Mouse (Mus musculus) forebrain, postnatal 0 days (tissue): ENCODE data around the gene Atp2b2. TPM values are rescaled to one million over a fixed set of nuclear protein-coding genes. Genes with fewer than 3 reads are reported as not detected.

ENCODE experiments used
- ATAC-seq: fragments of 200-750 bp; cut with Nextera tagmentation; 2 replicates; pipeline ENCODE4 v1.8.0; 2017; ENCODE audit warnings: mild to moderate bottlenecking, moderate library complexity
- DNase-seq: peaks from one replicate; pipeline ENCODE4 v3.0.0-alpha.2; 2015
- H3K27ac ChIP-seq: fragments of 300-500 bp; sonication (generic); 2 replicates; pipeline ENCODE4 v1.5.1; 2014; ENCODE audit warnings: low read depth, mild to moderate bottlenecking, antibody characterized with exemption, low read length, moderate library complexity, mixed read lengths
- H3K27me3 ChIP-seq: fragments of 300-500 bp; sonication (generic); 2 replicates; pipeline ENCODE4 v1.6.1; 2014; ENCODE audit warnings: mild to moderate bottlenecking, low read length, mixed read lengths; ENCODE audit not compliant: insufficient read depth
- H3K36me3 ChIP-seq: fragments of 300-500 bp; sonication (generic); 2 replicates; pipeline ENCODE4 v1.6.1; 2014; ENCODE audit warnings: mild to moderate bottlenecking, moderate library complexity; ENCODE audit not compliant: insufficient read depth
- H3K4me1 ChIP-seq: fragments of 300-500 bp; sonication (generic); 2 replicates; pipeline ENCODE4 v1.6.1; 2014; ENCODE audit warnings: antibody characterized with exemption; ENCODE audit not compliant: insufficient read depth
- H3K4me2 ChIP-seq: fragments of 300-500 bp; sonication (generic); 2 replicates; pipeline ENCODE4 v1.6.1; 2014; ENCODE audit warnings: low read depth, mild to moderate bottlenecking, moderate library complexity
- H3K4me3 ChIP-seq: fragments of 300-500 bp; sonication (generic); 2 replicates; pipeline ENCODE4 v1.5.1; 2014; ENCODE audit warnings: low read depth, low read length, mixed read lengths
- H3K9ac ChIP-seq: fragments of 300-500 bp; sonication (generic); 2 replicates; pipeline ENCODE4 v1.6.1; 2014; ENCODE audit warnings: mild to moderate bottlenecking
- H3K9me3 ChIP-seq: fragments of 300-500 bp; sonication (generic); 2 replicates; pipeline ENCODE4 v1.6.1; 2016; ENCODE audit warnings: low read length
- CTCF ChIP-seq: sonication (generic); IDR thresholded peaks from 2 replicates; pipeline ENCODE4 v1.5.1; 2016; ENCODE audit warnings: antibody characterized with exemption, control low read depth, low read depth
- WGBS: fragments of 180-500 bp; shearing (Covaris S2); extraction: QIAGEN DNeasy Blood & Tissue Kit; methylation state at CpG from one replicate; pipeline ENCODE4 v1.1.7; 2014; 5-methylcytosine and 5-hydroxymethylcytosine counted together
- polyA plus RNA-seq: library from polyadenylated mRNA; unstranded; fragments of >200 nt; fragmentation: Nextera tagmentation; extraction: Ambion mirVana; gene quantifications from 2 replicates; pipeline ENCODE4 v1.2.1, GENCODE M21; 2015
- total RNA-seq: library from RNA; depleted of rRNA; stranded (reverse); fragments of >200 nt; gene quantifications from 2 replicates; pipeline ENCODE4 v1.2.3, GENCODE M21; 2014

Atp2b2 gene
- total and polyA plus RNA-seq, 2 experiments from 2014 or later, result 37.8 to 65.1 TPM

DNA sequence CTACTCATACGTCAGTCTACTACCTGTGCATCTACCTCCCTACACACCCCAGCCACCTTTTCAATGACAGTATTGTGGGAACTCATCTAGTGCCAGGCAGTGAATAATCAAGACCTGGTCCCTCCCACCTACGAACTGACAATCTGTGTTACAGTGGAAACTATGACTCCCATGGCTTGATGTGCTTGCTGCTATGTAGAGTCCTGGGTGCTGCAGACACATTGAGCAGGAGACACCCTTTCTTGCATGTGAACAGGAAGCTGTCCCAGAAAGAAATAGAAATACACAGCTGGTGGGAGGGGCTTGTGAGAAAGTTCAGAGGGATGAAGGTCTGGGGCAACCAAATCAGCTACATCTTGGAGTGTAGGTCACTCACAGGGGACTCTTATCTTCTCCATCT is 195.3 kb downstream of the Atp2b2 start:
- Histone ChIP-seq H3K9ac (no peak overlapping the region), H3K36me3 (peaks cover 4% of the 10 kb centered on the region), H3K27ac (no peak overlapping the region), H3K27me3 (no peaks in the 10 kb centered on the region), H3K9me3 (no peaks in the 10 kb centered on the region), H3K4me1 (peaks cover 22% of the 10 kb centered on the region), H3K4me2 (no peak overlapping the region), H3K4me3 (no peak overlapping the region)
- DNase-seq, result no peak
- 82% methylated on average over 2 of the region's 2 CpGs for WGBS
- ATAC-seq, result 0 out of 2 replicates have a peak, but pooled peaks have one; percentile 10
- no peak for TF ChIP-seq CTCF

- Histone ChIP-seq H3K36me3 (peaks cover 13% of the 10 kb centered on the region), H3K27ac (no peak overlapping the region), H3K9ac (no peak overlapping the region), H3K4me3 (no peak overlapping the region), H3K4me1 (peaks cover 8% of the 10 kb centered on the region), H3K4me2 (no peak overlapping the region), H3K9me3 (no peaks in the 10 kb centered on the region), H3K27me3 (no peaks in the 10 kb centered on the region)
- TF ChIP-seq CTCF, result no peak
- ATAC-seq (no peak), DNase-seq (no peak)
- WGBS, result 10% methylated on average over 3 of the region's 3 CpGs
These were observed 199.2 kb downstream of the Atp2b2 start for GRCm38 (mm10) chr6:113843248-113843647.

DNA sequence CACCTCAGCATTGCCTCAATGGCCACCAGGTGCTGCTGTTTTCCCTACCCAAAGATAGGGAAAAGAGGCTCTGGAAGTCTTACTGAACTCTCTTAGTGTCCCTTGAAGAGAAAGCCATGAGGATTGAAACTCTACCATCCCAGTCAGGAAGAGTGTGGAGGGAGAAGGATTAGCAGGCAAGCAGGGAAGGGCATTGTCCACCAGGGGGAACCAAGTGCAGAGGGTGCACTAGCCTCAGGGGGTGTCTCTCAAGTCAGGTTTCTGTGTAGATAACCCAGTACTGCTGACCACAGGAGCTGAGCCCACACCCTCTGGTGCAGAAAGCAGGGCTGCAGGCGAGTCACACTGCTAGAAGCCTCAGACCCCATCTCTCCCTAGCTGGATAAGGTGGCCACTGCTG is 203.9 kb downstream of the Atp2b2 start:
- TF ChIP-seq CTCF, result peak; percentile 48
- H3K27ac ChIP-seq, result no peak overlapping the region
- no peak overlapping the region for H3K4me3 ChIP-seq
- H3K9me3 ChIP-seq, result no peaks in the 10 kb centered on the region
- H3K27me3 ChIP-seq, result no peaks in the 10 kb centered on the region
- no peaks in the 10 kb centered on the region for H3K4me1 ChIP-seq
- H3K4me2 ChIP-seq, result no peak overlapping the region
- ATAC-seq (no peak), DNase-seq (no peak)
- peaks cover 13% of the 10 kb centered on the region for H3K36me3 ChIP-seq
- WGBS, result 50% methylated on average over 1 of the region's 1 CpGs
- no peak overlapping the region for H3K9ac ChIP-seq

- Histone ChIP-seq H3K9me3 (no peaks in the 10 kb centered on the region), H3K36me3 (peaks cover 13% of the 10 kb centered on the region), H3K27ac (no peak overlapping the region), H3K4me2 (no peak overlapping the region), H3K4me3 (no peak overlapping the region), H3K9ac (no peak overlapping the region), H3K27me3 (no peaks in the 10 kb centered on the region), H3K4me1 (no peaks in the 10 kb centered on the region)
- ATAC-seq (no peak), DNase-seq (no peak)
- WGBS, result 74% methylated on average over 2 of the region's 2 CpGs
- no peak for TF ChIP-seq CTCF
These were observed 204.7 kb downstream of the Atp2b2 start for GRCm38 (mm10) chr6:113837740-113838139.

DNA sequence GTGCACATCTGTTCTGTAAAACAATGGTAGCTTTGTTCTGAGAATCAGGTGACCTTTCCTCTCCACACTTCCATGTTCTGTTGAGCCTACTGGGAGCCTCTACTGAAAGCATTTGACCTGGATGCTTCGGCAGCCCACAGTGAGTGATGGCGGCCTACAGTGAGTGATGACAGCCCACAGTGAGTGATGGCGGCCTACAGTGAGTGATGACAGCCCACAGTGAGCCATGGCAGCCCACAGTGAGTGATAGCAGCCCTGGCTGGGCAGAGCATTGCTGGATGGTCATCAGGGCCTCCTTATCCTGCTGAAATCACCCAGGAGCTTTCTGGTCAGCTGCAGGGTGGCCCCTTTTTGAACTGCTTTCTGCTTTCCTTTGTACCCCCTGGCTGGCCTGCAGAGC is 205.9 kb downstream of the Atp2b2 start:
- Histone ChIP-seq H3K27me3 (no peaks in the 10 kb centered on the region), H3K4me3 (no peak overlapping the region), H3K4me2 (no peak overlapping the region), H3K4me1 (no peaks in the 10 kb centered on the region), H3K27ac (no peak overlapping the region), H3K36me3 (peaks cover 4% of the 10 kb centered on the region), H3K9ac (no peak overlapping the region), H3K9me3 (no peaks in the 10 kb centered on the region)
- ATAC-seq (no peak), DNase-seq (no peak)
- no peak for TF ChIP-seq CTCF
- 75% methylated on average over 3 of the region's 3 CpGs for WGBS

DNA sequence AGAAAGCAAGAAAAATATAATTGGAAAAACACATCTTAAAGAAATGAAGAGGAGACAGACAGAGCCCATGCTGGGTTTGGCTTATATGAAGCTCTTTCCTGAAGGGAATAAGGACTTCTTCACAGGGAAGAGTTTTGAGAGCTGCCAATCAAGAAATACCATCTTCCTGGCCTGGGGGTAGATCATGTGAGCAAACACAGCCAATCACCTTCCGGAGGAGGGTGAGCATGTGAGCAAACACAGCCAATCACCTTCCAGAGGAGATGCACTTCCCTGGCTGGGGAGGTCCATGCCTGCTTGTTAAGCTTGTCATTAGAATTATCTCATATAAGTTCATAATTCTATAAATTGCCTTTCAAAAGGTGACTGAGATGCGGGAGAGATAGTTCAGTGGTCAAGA is 211.9 kb downstream of the Atp2b2 start:
- DNase-seq (no peak), ATAC-seq (no peak)
- no peak overlapping the region for H3K9ac ChIP-seq
- H3K4me3 ChIP-seq, result no peak overlapping the region
- no peak overlapping the region for H3K4me2 ChIP-seq
- no peaks in the 10 kb centered on the region for H3K27me3 ChIP-seq
- H3K9me3 ChIP-seq, result no peaks in the 10 kb centered on the region
- 95% methylated on average over 2 of the region's 2 CpGs for WGBS
- H3K27ac ChIP-seq, result no peak overlapping the region
- no peak for TF ChIP-seq CTCF
- no peaks in the 10 kb centered on the region for H3K4me1 ChIP-seq
- no peaks in the 10 kb centered on the region for H3K36me3 ChIP-seq

DNA sequence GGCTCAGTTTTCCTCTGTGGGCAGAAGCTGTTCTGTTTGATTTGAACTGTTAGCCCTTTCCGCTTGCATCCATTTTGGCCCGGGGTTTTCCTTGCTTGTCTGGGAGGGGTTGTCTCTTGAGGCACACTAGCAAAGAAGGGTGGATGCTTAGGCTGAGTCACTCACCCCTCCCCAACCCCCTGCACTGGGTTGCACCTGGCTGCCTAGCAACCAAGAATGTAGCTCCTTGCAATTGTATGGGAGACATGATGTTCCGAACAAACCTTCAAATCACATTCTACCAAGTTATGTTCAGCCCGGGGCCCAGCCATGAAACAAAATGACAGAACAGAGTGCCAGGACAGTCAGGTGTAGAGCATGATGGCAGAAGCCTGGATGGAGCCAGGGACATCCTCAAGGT is 215.1 kb downstream of the Atp2b2 start:
- no peak for TF ChIP-seq CTCF
- DNase-seq (peak; percentile 35), ATAC-seq (peak; percentile 80)
- Histone ChIP-seq H3K27ac (no peak overlapping the region), H3K27me3 (no peaks in the 10 kb centered on the region), H3K4me1 (peaks cover 5% of the 10 kb centered on the region; the same call in 1 of the 2 replicates), H3K9ac (no peak overlapping the region), H3K4me2 (no peak overlapping the region), H3K9me3 (no peaks in the 10 kb centered on the region), H3K4me3 (no peak overlapping the region), H3K36me3 (no peaks in the 10 kb centered on the region)
- 78% methylated on average over 4 of the region's 4 CpGs for WGBS

GRCm38 (mm10) chr6:113822417-113822816 is 220.0 kb downstream of the Atp2b2 start:
- ATAC-seq (no peak), DNase-seq (peak; percentile 67)
- TF ChIP-seq CTCF, result peak; percentile 77
- H3K36me3 ChIP-seq, result 0 out of 2 replicates have a peak, but pooled peaks cover 4% of the 10 kb centered on the region
- peaks cover 5% of the 10 kb centered on the region; the same call in 1 of the 2 replicates for H3K4me1 ChIP-seq
- H3K4me2 ChIP-seq, result no peak overlapping the region
- no peak overlapping the region for H3K4me3 ChIP-seq
- no peaks in the 10 kb centered on the region for H3K27me3 ChIP-seq
- no peaks in the 10 kb centered on the region for H3K9me3 ChIP-seq
- no peak overlapping the region for H3K9ac ChIP-seq
- H3K27ac ChIP-seq, result peak overlapping the region; percentile 66
- WGBS, result 39% methylated on average over 7 of the region's 7 CpGs
